Mouse (Mus musculus): ENCODE data around the gene Bco2.

- TF ChIP-seq POLR2A (IDR thresholded peaks at IDR 0.05; ENCODE audit: insufficient read depth, low read length): no peak
- TF ChIP-seq CTCF (IDR thresholded peaks at IDR 0.05; ENCODE audit: low read depth, low read length): no peak
- TF ChIP-seq EP300 (IDR thresholded peaks at IDR 0.05; ENCODE audit: insufficient read depth, low read depth, low read length): no peak
These were observed 17.7 kb downstream of the Bco2 start for GRCm38 (mm10) chr9:50537295-50537694.

All from ES-Bruce4 (cell line).